Mouse (Mus musculus) limb, embryonic 13.5 days (tissue): ENCODE measurements around the gene Fyn. TPM values are rescaled to one million over a fixed set of nuclear protein-coding genes. Genes with fewer than 3 reads are reported as not detected.

Experiments
- ATAC-seq: fragments of 200-750 bp; cut with Nextera tagmentation; 2 replicates; pipeline ENCODE4 v1.8.0; 2017; ENCODE audit warnings: low read depth, moderate number of reproducible peaks, moderate TSS enrichment; ENCODE audit not compliant: low FRiP score
- H3K27ac ChIP-seq: fragments of 300-500 bp; sonication (generic); 2 replicates; pipeline ENCODE4 v1.5.1; 2015; ENCODE audit warnings: inconsistent platforms, mild to moderate bottlenecking, moderate library complexity
- H3K27me3 ChIP-seq: fragments of 300-500 bp; sonication (generic); 2 replicates; pipeline ENCODE4 v1.6.1; 2015; ENCODE audit warnings: mild to moderate bottlenecking, inconsistent platforms
- H3K36me3 ChIP-seq: fragments of 300-500 bp; sonication (generic); 2 replicates; pipeline ENCODE4 v1.6.1; 2015; ENCODE audit warnings: inconsistent platforms, mild to moderate bottlenecking, moderate library complexity
- H3K4me1 ChIP-seq: fragments of 300-500 bp; sonication (generic); 2 replicates; pipeline ENCODE4 v1.6.1; 2015; ENCODE audit warnings: inconsistent platforms
- H3K4me2 ChIP-seq: fragments of 300-500 bp; sonication (generic); replicated peaks from 2 replicates; pipeline ENCODE4 v1.6.1; 2015; ENCODE audit warnings: inconsistent platforms, mild to moderate bottlenecking, moderate library complexity
- H3K4me3 ChIP-seq: fragments of 300-500 bp; sonication (generic); 2 replicates; pipeline ENCODE4 v1.5.1; 2015; ENCODE audit warnings: moderate library complexity, mild to moderate bottlenecking, inconsistent platforms
- H3K9ac ChIP-seq: fragments of 300-500 bp; sonication (generic); 2 replicates; pipeline ENCODE4 v1.6.1; 2015; ENCODE audit warnings: mild to moderate bottlenecking, inconsistent platforms
- H3K9me3 ChIP-seq: fragments of 300-500 bp; sonication (generic); 2 replicates; pipeline ENCODE4 v1.6.1; 2016; ENCODE audit warnings: inconsistent platforms
- WGBS: fragments of 180-500 bp; shearing (Covaris S2); methylation state at CpG from one replicate; pipeline ENCODE4 v1.1.7; 2015; 5-methylcytosine and 5-hydroxymethylcytosine counted together
- polyA plus RNA-seq: library from polyadenylated mRNA; unstranded; fragments of >200 nt; fragmentation: Nextera tagmentation; extraction: Ambion mirVana; gene quantifications from 2 replicates; pipeline ENCODE4 v1.2.1, GENCODE M21; 2015

The Fyn gene
- polyA plus RNA-seq, 1 experiment from 2014 or later = 28.0 TPM

GRCm38 (mm10) chr10:39486501-39487450 lies 118.1 kb downstream of the Fyn start:
- H3K4me3 ChIP-seq = no peak overlapping the region
- no peak overlapping the region for H3K4me2 ChIP-seq
- no peaks in the 10 kb centered on the region for H3K9me3 ChIP-seq
- 0 out of 2 replicates have a peak overlapping the region, but pooled peaks have one; percentile 19 for H3K9ac ChIP-seq
- peaks cover 4% of the 10 kb centered on the region; the same call in 1 of the 2 replicates for H3K36me3 ChIP-seq
- peak; percentile 37; the same call in 1 of the 2 replicates for ATAC-seq
- peak overlapping the region; percentile 44; the same call in 1 of the 2 replicates for H3K27ac ChIP-seq
- 39% methylated on average over 11 of the region's 11 CpGs for WGBS
- no peaks in the 10 kb centered on the region for H3K27me3 ChIP-seq
- peaks cover 33% of the 10 kb centered on the region for H3K4me1 ChIP-seq

- no peak overlapping the region for H3K4me3 ChIP-seq
- peaks cover 33% of the 10 kb centered on the region for H3K4me1 ChIP-seq
- H3K9ac ChIP-seq = 0 out of 2 replicates have a peak overlapping the region, but pooled peaks have one; percentile 10
- peaks cover 4% of the 10 kb centered on the region; the same call in 1 of the 2 replicates for H3K36me3 ChIP-seq
- no peaks in the 10 kb centered on the region for H3K27me3 ChIP-seq
- H3K9me3 ChIP-seq = no peaks in the 10 kb centered on the region
- 80% methylated on average over 14 of the region's 14 CpGs for WGBS
- H3K27ac ChIP-seq = no peak overlapping the region
- no peak overlapping the region for H3K4me2 ChIP-seq
- ATAC-seq = no peak
These were observed 119.2 kb downstream of the Fyn start for GRCm38 (mm10) chr10:39487740-39488415.

GRCm38 (mm10) chr10:39488542-39488941 lies 119.9 kb downstream of the Fyn start:
- H3K4me2 ChIP-seq = no peak overlapping the region
- ATAC-seq = no peak
- H3K4me3 ChIP-seq = no peak overlapping the region
- no peaks in the 10 kb centered on the region; the same call in 1 of the 2 replicates for H3K36me3 ChIP-seq
- WGBS = 64% methylated on average over 3 of the region's 3 CpGs
- no peaks in the 10 kb centered on the region for H3K27me3 ChIP-seq
- H3K4me1 ChIP-seq = peaks cover 33% of the 10 kb centered on the region
- H3K9ac ChIP-seq = no peak overlapping the region
- no peaks in the 10 kb centered on the region for H3K9me3 ChIP-seq
- H3K27ac ChIP-seq = no peak overlapping the region

- Histone ChIP-seq H3K36me3 (no peaks in the 10 kb centered on the region), H3K27ac (no peak overlapping the region), H3K27me3 (no peaks in the 10 kb centered on the region), H3K9me3 (no peaks in the 10 kb centered on the region), H3K4me1 (peaks cover 33% of the 10 kb centered on the region), H3K4me2 (no peak overlapping the region), H3K9ac (no peak overlapping the region), H3K4me3 (no peak overlapping the region)
- WGBS = 77% methylated on average over 3 of the region's 3 CpGs
- no peak for ATAC-seq
These were observed 120.3 kb downstream of the Fyn start for GRCm38 (mm10) chr10:39488956-39489355.

- WGBS = 71% methylated on average over 9 of the region's 9 CpGs
- Histone ChIP-seq H3K4me3 (no peak overlapping the region), H3K27me3 (no peaks in the 10 kb centered on the region), H3K4me1 (peaks cover 18% of the 10 kb centered on the region), H3K9me3 (no peaks in the 10 kb centered on the region), H3K36me3 (no peaks in the 10 kb centered on the region), H3K27ac (no peak overlapping the region), H3K9ac (no peak overlapping the region), H3K4me2 (no peak overlapping the region)
- ATAC-seq = no peak
These were observed 121.9 kb downstream of the Fyn start for GRCm38 (mm10) chr10:39490349-39491121.

GRCm38 (mm10) chr10:39492146-39492545 lies 123.5 kb downstream of the Fyn start:
- Histone ChIP-seq H3K4me1 (peaks cover 4% of the 10 kb centered on the region), H3K4me2 (no peak overlapping the region), H3K36me3 (no peaks in the 10 kb centered on the region), H3K9ac (no peak overlapping the region), H3K9me3 (no peaks in the 10 kb centered on the region), H3K27ac (no peak overlapping the region), H3K4me3 (no peak overlapping the region), H3K27me3 (no peaks in the 10 kb centered on the region)
- WGBS = 90% methylated on average over 6 of the region's 6 CpGs
- ATAC-seq = no peak

GRCm38 (mm10) chr10:39493007-39493406 lies 124.4 kb downstream of the Fyn start:
- WGBS = 94% methylated on average over 3 of the region's 3 CpGs
- no peak overlapping the region for H3K27ac ChIP-seq
- H3K9me3 ChIP-seq = no peaks in the 10 kb centered on the region
- no peak for ATAC-seq
- H3K4me1 ChIP-seq = peaks cover 2% of the 10 kb centered on the region
- H3K27me3 ChIP-seq = no peaks in the 10 kb centered on the region
- H3K36me3 ChIP-seq = no peaks in the 10 kb centered on the region
- no peak overlapping the region for H3K9ac ChIP-seq
- H3K4me2 ChIP-seq = no peak overlapping the region
- H3K4me3 ChIP-seq = no peak overlapping the region

GRCm38 (mm10) chr10:39498641-39499040 lies 130.0 kb downstream of the Fyn start:
- H3K36me3 ChIP-seq = no peaks in the 10 kb centered on the region

GRCm38 (mm10) chr10:39501571-39501970 lies 132.9 kb downstream of the Fyn start:
- Histone ChIP-seq H3K4me3 (no peak overlapping the region), H3K4me2 (no peak overlapping the region), H3K4me1 (peaks cover 56% of the 10 kb centered on the region), H3K9ac (no peak overlapping the region), H3K27ac (peak overlapping the region; percentile 22; the same call in 1 of the 2 replicates), H3K36me3 (no peaks in the 10 kb centered on the region), H3K9me3 (no peaks in the 10 kb centered on the region), H3K27me3 (no peaks in the 10 kb centered on the region)
- no peak for ATAC-seq
- 60% methylated on average over 10 of the region's 10 CpGs for WGBS

More at GRCm38 (mm10) chr10:39498641-39499040, 130.0 kb downstream of the Fyn start:
- 45% methylated on average over 7 of the region's 7 CpGs for WGBS
- ATAC-seq = no peak
- Histone ChIP-seq H3K4me1 (peaks cover 36% of the 10 kb centered on the region), H3K4me3 (no peak overlapping the region), H3K27me3 (no peaks in the 10 kb centered on the region), H3K27ac (no peak overlapping the region), H3K4me2 (no peak overlapping the region), H3K9me3 (no peaks in the 10 kb centered on the region), H3K9ac (no peak overlapping the region)

GRCm38 (mm10) chr10:39501977-39502706 lies 133.5 kb downstream of the Fyn start:
- WGBS = 58% methylated on average over 13 of the region's 13 CpGs
- peak; percentile 55; the same call in 1 of the 2 replicates for ATAC-seq
- H3K36me3 ChIP-seq = no peaks in the 10 kb centered on the region

GRCm38 (mm10) chr10:39503331-39503730 lies 134.7 kb downstream of the Fyn start:
- peaks cover 61% of the 10 kb centered on the region for H3K4me1 ChIP-seq
- no peak for ATAC-seq
- 69% methylated on average over 5 of the region's 5 CpGs for WGBS
- no peak overlapping the region for H3K4me2 ChIP-seq
- H3K4me3 ChIP-seq = no peak overlapping the region
- no peaks in the 10 kb centered on the region for H3K27me3 ChIP-seq
- no peaks in the 10 kb centered on the region for H3K36me3 ChIP-seq
- no peak overlapping the region for H3K27ac ChIP-seq
- no peak overlapping the region for H3K9ac ChIP-seq
- H3K9me3 ChIP-seq = no peaks in the 10 kb centered on the region

More at GRCm38 (mm10) chr10:39501977-39502706, 133.5 kb downstream of the Fyn start:
- Histone ChIP-seq H3K9ac (no peak overlapping the region; the same call in 1 of the 2 replicates), H3K9me3 (no peaks in the 10 kb centered on the region), H3K27me3 (no peaks in the 10 kb centered on the region), H3K4me1 (peaks cover 61% of the 10 kb centered on the region), H3K4me3 (no peak overlapping the region), H3K27ac (peak overlapping the region; percentile 22; the same call in 1 of the 2 replicates), H3K4me2 (no peak overlapping the region)
